Mouse (Mus musculus): ENCODE data around the gene Ank3. TPM values are rescaled to one million over a fixed set of nuclear protein-coding genes. Genes with fewer than 3 reads are reported as not detected.

Ank3 gene
- polyA plus RNA-seq, 1 experiment = 39.1 TPM

DNA sequence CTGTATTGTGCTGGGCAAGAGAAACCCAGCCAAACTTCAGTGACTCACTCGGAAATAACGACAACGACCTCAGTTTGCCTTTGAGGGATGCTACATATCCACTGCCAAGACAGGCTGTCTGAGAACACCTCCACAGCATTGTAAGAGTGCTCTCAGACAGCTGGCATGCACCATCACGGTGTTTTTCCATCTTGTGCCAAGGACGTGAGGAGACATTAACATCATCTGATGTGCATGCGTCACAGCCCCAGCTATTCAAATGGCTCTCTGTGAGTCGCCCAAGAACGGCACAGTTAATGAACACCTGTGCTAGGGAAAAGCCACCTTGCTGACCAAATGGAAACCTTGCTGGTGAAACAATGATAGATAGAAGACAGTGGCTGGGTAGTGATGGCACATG lies 633.4 kb downstream of the Ank3 start:
- Histone ChIP-seq H3K4me3 (ENCODE audit: insufficient read depth, low read depth, low read length) (no peak overlapping the region), H3K27ac (ENCODE audit: insufficient read depth, low read depth, low read length) (no peak overlapping the region), H3K4me1 (ENCODE audit: control insufficient read depth, insufficient read depth, low read length) (no peaks in the 10 kb centered on the region), H3K36me3 (ENCODE audit: control insufficient read depth, insufficient read depth, low read length) (no peaks in the 10 kb centered on the region), H3K27me3 (replicated peaks; ENCODE audit: control insufficient read depth, insufficient read depth, low read length) (no peaks in the 10 kb centered on the region)
- TF ChIP-seq CTCF (conservative IDR thresholded peaks at IDR 0.05; ENCODE audit: insufficient read depth, insufficient read length, low read depth, low read length) = no peak
- no peak for TF ChIP-seq POLR2A (IDR thresholded peaks at IDR 0.05; ENCODE audit: low read depth, low read length)
- DNase-seq = no peak
- 79% methylated on average over 8 of the region's 8 CpGs for WGBS

- Histone ChIP-seq H3K27me3 (replicated peaks; ENCODE audit: control insufficient read depth, insufficient read depth, low read length) (no peaks in the 10 kb centered on the region), H3K4me1 (ENCODE audit: control insufficient read depth, insufficient read depth, low read length) (no peaks in the 10 kb centered on the region), H3K4me3 (ENCODE audit: insufficient read depth, low read depth, low read length) (no peak overlapping the region), H3K36me3 (ENCODE audit: control insufficient read depth, insufficient read depth, low read length) (no peaks in the 10 kb centered on the region), H3K27ac (ENCODE audit: insufficient read depth, low read depth, low read length) (no peak overlapping the region)
- DNase-seq = no peak
- WGBS = 82% methylated on average over 9 of the region's 9 CpGs
- no peak for TF ChIP-seq POLR2A (IDR thresholded peaks at IDR 0.05; ENCODE audit: low read depth, low read length)
Observed at GRCm38 (mm10) chr10:70032982-70033381, 634.4 kb downstream of the Ank3 start.

- DNase-seq = no peak
- WGBS = 64% methylated on average over 3 of the region's 3 CpGs
- no peaks in the 10 kb centered on the region for H3K36me3 ChIP-seq (ENCODE audit: control insufficient read depth, insufficient read depth, low read length)
- H3K27me3 ChIP-seq (replicated peaks; ENCODE audit: control insufficient read depth, insufficient read depth, low read length) = no peaks in the 10 kb centered on the region
- TF ChIP-seq POLR2A (IDR thresholded peaks at IDR 0.05; ENCODE audit: low read depth, low read length) = no peak
- no peak for TF ChIP-seq CTCF (conservative IDR thresholded peaks at IDR 0.05; ENCODE audit: insufficient read depth, insufficient read length, low read depth, low read length)
- H3K4me1 ChIP-seq (ENCODE audit: control insufficient read depth, insufficient read depth, low read length) = no peaks in the 10 kb centered on the region
- no peak overlapping the region for H3K27ac ChIP-seq (ENCODE audit: insufficient read depth, low read depth, low read length)
- H3K4me3 ChIP-seq (ENCODE audit: insufficient read depth, low read depth, low read length) = no peak overlapping the region
Observed at GRCm38 (mm10) chr10:70033856-70034255, 635.3 kb downstream of the Ank3 start.

GRCm38 (mm10) chr10:70039871-70040291 lies 641.3 kb downstream of the Ank3 start:
- no peaks in the 10 kb centered on the region for H3K4me1 ChIP-seq (ENCODE audit: control insufficient read depth, insufficient read depth, low read length)
- H3K4me3 ChIP-seq (ENCODE audit: insufficient read depth, low read depth, low read length) = no peak overlapping the region
- TF ChIP-seq CTCF (conservative IDR thresholded peaks at IDR 0.05; ENCODE audit: insufficient read depth, insufficient read length, low read depth, low read length) (no peak), POLR2A (IDR thresholded peaks at IDR 0.05; ENCODE audit: low read depth, low read length) (no peak)
- no peak overlapping the region for H3K27ac ChIP-seq (ENCODE audit: insufficient read depth, low read depth, low read length)
- H3K36me3 ChIP-seq (ENCODE audit: control insufficient read depth, insufficient read depth, low read length) = no peaks in the 10 kb centered on the region
- no peak for DNase-seq
- WGBS = 37% methylated on average over 17 of the region's 17 CpGs
- H3K27me3 ChIP-seq (replicated peaks; ENCODE audit: control insufficient read depth, insufficient read depth, low read length) = no peaks in the 10 kb centered on the region

- TF ChIP-seq CTCF (conservative IDR thresholded peaks at IDR 0.05; ENCODE audit: insufficient read depth, insufficient read length, low read depth, low read length) (no peak), POLR2A (IDR thresholded peaks at IDR 0.05; ENCODE audit: low read depth, low read length) (no peak)
Observed at GRCm38 (mm10) chr10:70041562-70041961, 643.0 kb downstream of the Ank3 start.

GRCm38 (mm10) chr10:70045722-70046121 lies 647.1 kb downstream of the Ank3 start:
- TF ChIP-seq CTCF (conservative IDR thresholded peaks at IDR 0.05; ENCODE audit: insufficient read depth, insufficient read length, low read depth, low read length) (no peak), POLR2A (IDR thresholded peaks at IDR 0.05; ENCODE audit: low read depth, low read length) (no peak)
- no peak overlapping the region for H3K4me3 ChIP-seq (ENCODE audit: insufficient read depth, low read depth, low read length)
- 63% methylated on average over 2 of the region's 2 CpGs for WGBS

More at GRCm38 (mm10) chr10:70041562-70041961, 643.0 kb downstream of the Ank3 start:
- Histone ChIP-seq H3K27me3 (replicated peaks; ENCODE audit: control insufficient read depth, insufficient read depth, low read length) (no peaks in the 10 kb centered on the region), H3K4me3 (ENCODE audit: insufficient read depth, low read depth, low read length) (no peak overlapping the region), H3K27ac (ENCODE audit: insufficient read depth, low read depth, low read length) (no peak overlapping the region), H3K4me1 (ENCODE audit: control insufficient read depth, insufficient read depth, low read length) (no peaks in the 10 kb centered on the region), H3K36me3 (ENCODE audit: control insufficient read depth, insufficient read depth, low read length) (no peaks in the 10 kb centered on the region)
- no peak for DNase-seq

DNA sequence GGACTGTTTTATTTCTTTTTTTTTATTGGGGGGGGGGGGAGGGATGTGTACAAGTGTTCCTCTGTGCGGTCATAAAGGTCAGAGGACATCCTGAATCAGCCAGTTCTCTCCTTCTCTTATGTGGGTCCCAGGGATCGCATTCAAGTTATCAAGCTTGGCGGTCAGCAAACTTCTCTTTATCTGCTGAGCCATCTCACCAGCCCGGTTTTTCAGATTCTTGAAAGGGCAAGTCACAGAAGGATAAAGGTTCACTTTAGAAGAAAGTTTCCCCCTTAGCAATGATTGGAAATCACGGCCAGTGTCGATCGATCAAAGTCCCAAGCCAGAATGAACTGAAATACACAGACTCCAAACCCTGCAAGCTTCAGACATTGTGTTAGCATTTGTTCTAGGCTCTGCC lies 651.2 kb downstream of the Ank3 start:
- H3K4me1 ChIP-seq (ENCODE audit: control insufficient read depth, insufficient read depth, low read length) = no peaks in the 10 kb centered on the region
- no peaks in the 10 kb centered on the region for H3K27me3 ChIP-seq (replicated peaks; ENCODE audit: control insufficient read depth, insufficient read depth, low read length)
- no peaks in the 10 kb centered on the region for H3K36me3 ChIP-seq (ENCODE audit: control insufficient read depth, insufficient read depth, low read length)
- WGBS = 68% methylated on average over 7 of the region's 7 CpGs
- DNase-seq = no peak
- H3K4me3 ChIP-seq (ENCODE audit: insufficient read depth, low read depth, low read length) = no peak overlapping the region
- no peak overlapping the region for H3K27ac ChIP-seq (ENCODE audit: insufficient read depth, low read depth, low read length)
- TF ChIP-seq CTCF (conservative IDR thresholded peaks at IDR 0.05; ENCODE audit: insufficient read depth, insufficient read length, low read depth, low read length) = no peak
- TF ChIP-seq POLR2A (IDR thresholded peaks at IDR 0.05; ENCODE audit: low read depth, low read length) = no peak

More at GRCm38 (mm10) chr10:70045722-70046121, 647.1 kb downstream of the Ank3 start:
- Histone ChIP-seq H3K27me3 (replicated peaks; ENCODE audit: control insufficient read depth, insufficient read depth, low read length) (no peaks in the 10 kb centered on the region), H3K4me1 (ENCODE audit: control insufficient read depth, insufficient read depth, low read length) (no peaks in the 10 kb centered on the region), H3K27ac (ENCODE audit: insufficient read depth, low read depth, low read length) (no peak overlapping the region), H3K36me3 (ENCODE audit: control insufficient read depth, insufficient read depth, low read length) (no peaks in the 10 kb centered on the region)
- DNase-seq = no peak

DNA sequence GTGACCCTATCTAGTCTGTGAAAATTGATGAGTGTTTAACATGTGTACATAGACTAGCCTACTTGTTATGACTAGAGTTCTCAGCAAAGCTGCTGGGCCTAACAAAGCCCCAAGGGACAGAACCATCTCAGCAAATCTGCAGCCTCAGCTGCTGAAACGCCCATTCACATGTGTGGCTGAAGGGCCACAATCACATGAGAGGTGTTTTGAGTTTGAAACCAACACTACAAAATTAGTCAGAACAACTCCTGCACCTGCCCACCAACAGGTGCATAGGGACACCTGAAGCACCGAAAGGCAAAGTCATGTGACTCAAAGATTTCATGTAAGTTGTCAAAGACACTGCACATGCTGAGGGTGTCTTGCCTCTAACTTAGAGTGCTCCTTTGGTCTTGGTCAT lies 656.7 kb downstream of the Ank3 start:
- TF ChIP-seq CTCF (conservative IDR thresholded peaks at IDR 0.05; ENCODE audit: insufficient read depth, insufficient read length, low read depth, low read length) = no peak
- no peak for TF ChIP-seq POLR2A (IDR thresholded peaks at IDR 0.05; ENCODE audit: low read depth, low read length)
- DNase-seq = no peak
- Histone ChIP-seq H3K27me3 (replicated peaks; ENCODE audit: control insufficient read depth, insufficient read depth, low read length) (no peaks in the 10 kb centered on the region), H3K4me1 (ENCODE audit: control insufficient read depth, insufficient read depth, low read length) (0 out of 2 replicates have a peak, but pooled peaks cover 4% of the 10 kb centered on the region), H3K4me3 (ENCODE audit: insufficient read depth, low read depth, low read length) (no peak overlapping the region), H3K36me3 (ENCODE audit: control insufficient read depth, insufficient read depth, low read length) (no peaks in the 10 kb centered on the region), H3K27ac (ENCODE audit: insufficient read depth, low read depth, low read length) (no peak overlapping the region)
- WGBS = 95% methylated on average over 2 of the region's 2 CpGs
